Mouse (Mus musculus) hindbrain, embryonic 10.5 days (tissue): ENCODE measurements at regions not wholly inside any gene's neighbourhood (a gene's known extent, or its start where the extent isn't known, plus 50 kb on each side); places are given as distances from the start of the nearest gene placed in this dataset.

Experiments used
- DNase-seq: peaks from one replicate; pipeline ENCODE4 v3.0.0-alpha.2; 2017; ENCODE audit warnings: low spot score
- H3K27ac ChIP-seq: fragments of 300-500 bp; sonication (generic); 2 replicates; pipeline ENCODE4 v1.5.1; 2016; ENCODE audit warnings: mild to moderate bottlenecking, moderate library complexity
- H3K27me3 ChIP-seq: fragments of 300-500 bp; sonication (generic); 2 replicates; pipeline ENCODE4 v1.6.1; 2016; ENCODE audit warnings: mild to moderate bottlenecking; ENCODE audit not compliant: poor library complexity, insufficient read depth, severe bottlenecking
- H3K36me3 ChIP-seq: fragments of 300-500 bp; sonication (generic); 2 replicates; pipeline ENCODE4 v1.6.1; 2016; ENCODE audit warnings: mild to moderate bottlenecking, moderate library complexity
- H3K4me1 ChIP-seq: fragments of 300-500 bp; sonication (generic); replicated peaks from 2 replicates; pipeline ENCODE4 v1.6.1; 2016; ENCODE audit warnings: mild to moderate bottlenecking
- H3K4me3 ChIP-seq: fragments of 300-500 bp; sonication (generic); 2 replicates; pipeline ENCODE4 v1.5.1; 2016; ENCODE audit warnings: mild to moderate bottlenecking, moderate library complexity
- H3K9me3 ChIP-seq: fragments of 300-500 bp; sonication (generic); 2 replicates; pipeline ENCODE4 v1.6.1; 2016; ENCODE audit warnings: mild to moderate bottlenecking, moderate library complexity
- WGBS: fragments of 180-500 bp; shearing (Covaris S2); methylation state at CpG from one replicate; pipeline ENCODE4 v1.1.7; 2016; 5-methylcytosine and 5-hydroxymethylcytosine counted together

DNA sequence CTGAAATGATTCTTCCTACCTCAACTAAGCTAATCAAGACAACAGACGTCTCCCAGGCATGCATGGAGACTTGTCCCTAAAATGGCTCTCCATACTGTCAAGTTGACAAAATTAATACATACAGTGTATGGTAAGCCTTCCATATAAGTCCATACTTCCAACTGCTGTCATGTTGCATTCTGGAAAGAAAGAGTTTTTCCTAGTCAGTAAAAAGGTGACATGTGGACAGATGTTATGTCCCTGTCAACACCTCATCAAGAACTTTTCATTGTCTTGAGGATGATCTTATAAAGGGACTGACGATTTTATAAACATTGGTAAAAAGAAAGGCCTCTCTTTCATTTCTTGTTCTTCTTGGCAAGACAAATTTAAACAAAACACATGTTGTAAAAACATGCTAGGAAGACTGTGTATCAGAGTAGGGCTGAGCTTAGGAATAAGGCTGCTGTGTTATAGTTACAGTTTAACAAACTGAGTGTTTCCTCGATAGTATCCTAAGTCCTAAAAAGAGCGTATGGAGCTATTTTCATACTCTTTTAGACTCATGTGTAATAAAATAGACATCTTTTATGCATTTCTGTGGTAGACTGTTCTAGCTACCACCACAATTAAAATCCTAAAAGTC lies 480.7 kb upstream of the 4930452B06Rik start:
- no peaks in the 10 kb centered on the region for H3K27me3 ChIP-seq
- H3K4me3 ChIP-seq: no peak overlapping the region
- H3K4me1 ChIP-seq: no peaks in the 10 kb centered on the region
- no peak for DNase-seq
- H3K9me3 ChIP-seq: no peaks in the 10 kb centered on the region
- no peak overlapping the region for H3K27ac ChIP-seq
- H3K36me3 ChIP-seq: no peaks in the 10 kb centered on the region
- 89% methylated on average over 4 of the region's 4 CpGs for WGBS

DNA sequence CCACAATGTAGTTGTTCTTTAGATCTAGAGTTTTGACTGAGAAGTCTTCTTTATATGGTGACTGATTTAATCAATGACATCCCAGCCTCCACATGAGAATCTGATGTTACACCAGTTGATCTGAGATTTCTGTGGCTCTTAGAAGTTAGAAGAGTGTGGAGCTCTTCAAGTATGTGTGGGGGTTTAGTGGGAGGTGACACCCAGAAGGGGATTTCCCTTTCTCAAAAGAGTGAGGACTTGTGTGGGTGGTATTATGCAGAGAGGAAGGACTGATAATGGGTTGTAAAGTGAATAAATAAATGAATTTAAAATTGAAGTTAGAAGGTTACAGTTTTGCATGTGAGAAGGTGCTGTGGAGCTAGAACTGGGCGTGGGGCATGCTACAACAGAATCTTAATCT lies 439.7 kb upstream of the 4930452B06Rik start:
- DNase-seq: no peak
- Histone ChIP-seq H3K27ac (no peak overlapping the region), H3K4me3 (no peak overlapping the region), H3K27me3 (no peaks in the 10 kb centered on the region), H3K9me3 (no peaks in the 10 kb centered on the region), H3K4me1 (no peaks in the 10 kb centered on the region), H3K36me3 (no peaks in the 10 kb centered on the region)
- WGBS: 85% methylated on average over 1 of the region's 1 CpGs

DNA sequence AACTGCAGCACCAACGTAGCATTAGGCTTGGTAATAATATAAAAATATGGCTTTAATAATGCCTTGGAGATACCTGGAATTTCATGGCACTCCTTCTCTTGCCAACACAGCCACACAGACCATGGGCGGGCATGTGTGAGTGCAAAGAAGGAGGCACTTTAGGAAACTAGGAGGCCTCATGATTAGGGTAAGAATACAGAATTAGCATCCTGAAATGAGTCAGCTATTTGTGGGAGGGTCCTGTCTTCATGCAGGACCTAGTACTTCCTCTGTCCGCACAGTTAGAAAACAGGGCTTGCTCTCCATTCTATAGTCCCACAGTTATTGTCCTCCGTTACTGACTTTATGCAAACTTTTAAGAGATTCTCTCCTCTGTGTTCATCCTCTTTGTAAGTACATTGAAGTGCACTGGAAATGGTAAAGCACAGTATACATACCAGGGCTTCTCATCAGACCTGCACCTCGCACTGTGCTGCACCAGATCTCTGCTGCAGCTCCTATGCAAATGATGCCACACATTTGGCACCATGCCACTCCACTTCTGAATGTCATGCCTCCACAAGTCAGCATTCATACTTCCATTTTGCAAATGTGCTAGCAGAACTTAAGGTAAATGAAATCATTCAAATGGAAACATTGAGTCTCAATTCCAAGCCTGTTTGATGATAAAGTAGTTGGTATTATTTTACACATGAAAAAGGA lies 423.7 kb upstream of the 4930452B06Rik start:
- Histone ChIP-seq H3K4me1 (no peaks in the 10 kb centered on the region), H3K27ac (no peak overlapping the region), H3K27me3 (no peaks in the 10 kb centered on the region), H3K36me3 (no peaks in the 10 kb centered on the region), H3K9me3 (no peaks in the 10 kb centered on the region), H3K4me3 (no peak overlapping the region)
- DNase-seq: no peak
- WGBS: 83% methylated on average over 5 of the region's 5 CpGs

DNA sequence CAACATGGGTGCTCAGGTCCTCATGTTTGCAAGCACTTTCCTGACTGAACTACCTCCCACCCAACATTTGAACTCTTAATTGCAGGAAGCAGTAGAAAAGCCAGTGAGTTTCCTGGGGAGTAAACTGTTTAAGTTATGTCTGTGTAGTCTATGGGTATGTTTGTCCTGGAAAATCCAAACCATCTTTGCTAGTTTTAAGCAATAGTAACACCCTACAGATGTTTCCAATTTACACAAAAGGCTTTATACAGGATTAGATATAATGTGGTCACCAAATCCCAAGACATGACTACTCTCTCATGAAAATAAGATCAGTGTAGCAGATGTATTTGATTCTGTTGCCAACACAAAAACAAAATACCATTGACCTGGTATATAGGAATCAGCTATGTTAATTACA lies 421.1 kb upstream of the 4930452B06Rik start:
- H3K27me3 ChIP-seq: no peaks in the 10 kb centered on the region

DNA sequence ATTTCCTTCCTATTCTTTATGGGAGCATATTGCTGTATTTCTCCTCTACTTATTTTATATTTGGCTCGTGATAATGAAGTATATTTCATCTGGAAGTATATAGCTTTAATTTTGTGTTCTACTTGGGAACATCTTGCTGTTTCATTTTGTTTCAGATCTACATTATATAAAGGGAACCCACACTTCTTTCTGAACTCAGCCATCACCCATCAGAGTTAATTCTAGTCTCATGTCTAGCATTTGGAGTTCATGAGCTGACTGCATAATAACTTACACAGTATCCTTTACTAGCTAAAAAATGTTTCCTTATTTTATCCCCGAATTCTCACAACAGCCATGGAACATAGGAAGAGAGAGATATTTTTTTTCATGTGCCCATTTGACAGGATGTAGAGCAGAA lies 413.6 kb upstream of the 4930452B06Rik start:
- H3K36me3 ChIP-seq: no peaks in the 10 kb centered on the region
- WGBS: 83% methylated on average over 2 of the region's 2 CpGs
- H3K27me3 ChIP-seq: no peaks in the 10 kb centered on the region
- H3K4me3 ChIP-seq: no peak overlapping the region
- no peaks in the 10 kb centered on the region for H3K4me1 ChIP-seq
- H3K27ac ChIP-seq: no peak overlapping the region
- no peaks in the 10 kb centered on the region for H3K9me3 ChIP-seq
- DNase-seq: no peak

More for the DNA sequence above, 421.1 kb upstream of the 4930452B06Rik start:
- Histone ChIP-seq H3K36me3 (no peaks in the 10 kb centered on the region), H3K4me3 (no peak overlapping the region), H3K4me1 (no peaks in the 10 kb centered on the region), H3K27ac (no peak overlapping the region), H3K9me3 (no peaks in the 10 kb centered on the region)
- DNase-seq: no peak

DNA sequence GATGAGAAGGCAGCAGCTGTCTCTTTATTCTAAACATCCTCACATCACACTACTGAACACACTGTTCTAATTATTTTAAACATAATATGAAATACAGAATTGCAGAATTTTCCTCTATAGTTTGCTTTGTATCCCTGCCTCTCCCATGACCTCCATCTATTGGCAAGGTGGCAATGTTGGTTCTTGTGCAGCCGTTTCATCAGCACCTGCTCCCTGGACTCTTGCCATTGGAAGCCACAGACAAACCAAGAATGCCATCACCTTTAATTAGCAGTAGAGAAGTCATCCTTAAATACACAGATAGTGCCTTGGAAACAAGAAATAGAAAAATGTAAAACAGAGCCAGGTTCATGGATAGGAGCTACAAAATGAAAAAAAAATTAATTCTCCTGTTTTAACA lies 413.0 kb upstream of the 4930452B06Rik start:
- H3K27ac ChIP-seq: no peak overlapping the region
- no peaks in the 10 kb centered on the region for H3K36me3 ChIP-seq
- H3K9me3 ChIP-seq: no peaks in the 10 kb centered on the region
- no peaks in the 10 kb centered on the region for H3K4me1 ChIP-seq
- no peaks in the 10 kb centered on the region for H3K27me3 ChIP-seq
- no peak overlapping the region for H3K4me3 ChIP-seq
- WGBS: 85% methylated on average over 1 of the region's 1 CpGs
- no peak for DNase-seq

DNA sequence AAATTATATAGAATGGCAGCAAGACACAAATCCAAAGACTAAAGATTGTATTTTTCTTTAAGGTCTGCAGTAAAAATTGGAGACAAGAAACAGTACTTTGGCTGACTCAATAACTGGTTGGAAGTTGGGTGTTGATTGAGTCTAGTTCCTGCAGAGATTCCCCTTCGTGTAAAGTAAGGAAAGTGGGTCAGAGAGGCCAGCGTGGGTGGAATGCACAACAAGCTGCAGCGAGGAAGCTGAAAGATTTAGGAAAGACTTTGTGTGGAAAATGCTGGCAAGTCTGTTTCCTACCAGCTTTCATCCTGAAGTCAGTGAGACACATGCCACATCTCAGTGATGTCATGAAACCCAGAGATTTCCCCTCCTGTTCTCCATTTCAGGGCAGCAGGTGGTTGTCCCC lies 405.1 kb upstream of the 4930452B06Rik start:
- 80% methylated on average over 3 of the region's 3 CpGs for WGBS
- Histone ChIP-seq H3K27ac (no peak overlapping the region), H3K4me3 (no peak overlapping the region), H3K27me3 (no peaks in the 10 kb centered on the region), H3K4me1 (no peaks in the 10 kb centered on the region), H3K9me3 (no peaks in the 10 kb centered on the region), H3K36me3 (no peaks in the 10 kb centered on the region)
- DNase-seq: no peak

DNA sequence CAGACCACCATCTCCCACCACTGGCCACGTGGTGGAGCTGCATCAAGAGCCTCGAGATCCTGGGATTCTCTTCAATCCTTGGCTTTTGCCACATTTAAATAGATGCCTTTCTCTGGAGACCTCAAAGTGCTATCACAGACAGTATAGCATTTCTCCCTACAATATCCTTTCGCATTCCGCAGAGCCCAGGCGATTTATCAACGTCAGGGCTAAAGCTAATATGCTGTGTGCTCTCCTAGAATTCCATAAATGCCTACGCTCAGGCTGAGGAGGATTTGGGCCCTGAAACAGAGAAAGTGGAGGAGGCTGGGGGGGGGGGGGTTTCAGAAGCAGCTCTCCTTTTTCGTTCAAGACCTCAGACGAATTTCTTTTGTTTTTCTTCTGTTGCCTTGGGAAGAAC lies 394.0 kb upstream of the 4930452B06Rik start:
- 70% methylated on average over 9 of the region's 9 CpGs for WGBS
- Histone ChIP-seq H3K27me3 (no peaks in the 10 kb centered on the region), H3K4me3 (no peak overlapping the region)

DNA sequence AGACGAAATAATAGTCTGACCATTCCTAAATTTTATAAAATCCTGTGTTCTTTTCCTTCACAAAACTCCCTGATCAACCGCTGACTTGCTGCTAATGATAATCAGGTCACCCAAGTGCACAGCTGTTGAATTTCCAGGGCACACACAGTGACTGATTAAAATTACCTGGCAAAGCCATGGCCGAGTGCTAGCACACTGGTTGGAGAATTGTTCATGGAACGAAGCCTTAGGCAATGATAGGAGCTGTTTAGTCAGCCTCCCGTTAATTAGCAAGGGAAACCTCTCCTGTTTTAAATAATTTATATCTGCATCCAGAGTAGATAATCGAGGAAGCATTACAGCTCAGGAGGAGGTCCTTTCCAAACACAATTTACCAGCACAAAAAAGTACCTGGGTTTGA lies 362.8 kb upstream of the 4930452B06Rik start:
- DNase-seq: no peak
- no peaks in the 10 kb centered on the region for H3K9me3 ChIP-seq
- H3K27me3 ChIP-seq: no peaks in the 10 kb centered on the region
- H3K4me3 ChIP-seq: no peak overlapping the region
- no peaks in the 10 kb centered on the region for H3K4me1 ChIP-seq
- WGBS: 83% methylated on average over 6 of the region's 6 CpGs
- H3K36me3 ChIP-seq: no peaks in the 10 kb centered on the region
- H3K27ac ChIP-seq: no peak overlapping the region

More for the DNA sequence above, 394.0 kb upstream of the 4930452B06Rik start:
- H3K9me3 ChIP-seq: no peaks in the 10 kb centered on the region
- no peaks in the 10 kb centered on the region for H3K4me1 ChIP-seq
- H3K36me3 ChIP-seq: no peaks in the 10 kb centered on the region
- H3K27ac ChIP-seq: no peak overlapping the region
- no peak for DNase-seq

DNA sequence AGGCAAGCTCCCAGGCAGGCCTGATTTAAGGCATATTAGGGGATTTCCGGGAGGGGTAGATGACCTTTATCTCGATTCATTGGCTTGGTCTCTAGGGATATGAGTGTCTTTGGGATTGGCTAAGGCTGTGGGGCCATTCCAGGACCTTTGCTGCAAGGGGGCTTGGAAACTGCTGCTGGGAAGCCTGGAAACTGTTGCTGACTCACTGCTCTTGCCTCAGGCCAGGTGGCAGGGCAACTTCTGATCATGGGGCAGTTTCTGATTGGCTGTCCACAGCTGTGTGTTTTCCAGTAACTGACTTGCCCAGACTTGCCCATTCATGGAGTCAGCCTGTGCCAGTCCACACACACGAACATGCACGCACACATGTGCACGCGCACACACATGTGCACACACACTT lies 349.8 kb upstream of the 4930452B06Rik start:
- H3K27me3 ChIP-seq: no peaks in the 10 kb centered on the region
- H3K9me3 ChIP-seq: no peaks in the 10 kb centered on the region
- H3K4me1 ChIP-seq: no peaks in the 10 kb centered on the region
- WGBS: 91% methylated on average over 6 of the region's 6 CpGs
- no peaks in the 10 kb centered on the region for H3K36me3 ChIP-seq
- no peak for DNase-seq
- H3K27ac ChIP-seq: no peak overlapping the region
- H3K4me3 ChIP-seq: no peak overlapping the region

DNA sequence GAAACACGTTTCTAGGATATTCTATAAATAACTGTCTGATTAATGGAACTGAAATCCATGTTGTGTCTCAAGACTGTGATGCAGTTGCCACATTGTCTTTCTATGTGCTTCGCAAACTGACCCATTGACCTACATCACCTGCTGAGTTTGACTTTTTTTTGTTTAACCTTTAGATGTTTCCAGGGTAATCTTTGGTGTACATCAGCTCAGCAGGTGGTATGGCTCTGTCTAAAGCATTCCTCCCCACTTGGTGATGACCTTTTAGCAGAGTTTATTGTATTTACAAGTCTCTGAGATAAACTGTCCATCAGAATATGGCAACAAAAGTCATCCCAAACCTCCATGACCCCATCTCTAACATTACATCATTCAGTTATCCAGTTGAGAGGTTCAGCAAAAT lies 337.0 kb upstream of the 4930452B06Rik start:
- Histone ChIP-seq H3K9me3 (no peaks in the 10 kb centered on the region), H3K27me3 (no peaks in the 10 kb centered on the region), H3K27ac (no peak overlapping the region), H3K4me3 (no peak overlapping the region), H3K36me3 (no peaks in the 10 kb centered on the region), H3K4me1 (no peaks in the 10 kb centered on the region)
- DNase-seq: no peak
- WGBS: 44% methylated on average over 2 of the region's 2 CpGs

DNA sequence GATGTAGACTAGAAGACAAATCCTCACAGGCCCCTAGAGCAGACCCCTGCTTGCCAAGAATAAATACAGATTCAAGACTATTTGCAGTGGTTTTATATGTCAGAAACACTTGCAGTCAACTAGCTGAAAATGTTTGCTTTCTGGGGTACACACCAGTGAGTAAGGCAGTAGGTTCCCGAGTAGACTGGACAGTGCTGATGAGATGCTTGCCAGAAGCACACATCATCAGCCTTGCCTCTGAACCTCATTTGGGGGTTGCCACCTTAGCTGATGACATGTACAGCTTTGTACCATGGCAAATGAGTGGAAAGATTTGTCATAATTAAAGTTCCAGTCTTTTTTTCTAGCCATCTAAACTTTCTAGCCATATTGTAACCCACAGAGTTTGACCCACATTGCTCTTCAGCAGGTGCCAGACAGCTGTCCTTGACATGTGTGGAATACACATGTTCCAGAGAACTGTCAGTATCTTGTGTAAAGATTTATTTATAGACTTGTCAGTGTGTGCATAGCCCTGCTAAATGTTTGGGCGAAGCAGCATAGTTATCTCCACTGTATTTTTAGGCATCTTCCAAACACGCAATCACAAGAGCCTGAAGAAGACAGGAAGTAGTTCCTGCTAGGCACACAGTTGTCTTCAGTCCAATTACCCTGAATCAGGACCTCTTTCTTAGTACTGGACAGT lies 334.5 kb upstream of the 4930452B06Rik start:
- Histone ChIP-seq H3K4me3 (no peak overlapping the region), H3K27ac (no peak overlapping the region), H3K9me3 (no peaks in the 10 kb centered on the region), H3K36me3 (no peaks in the 10 kb centered on the region), H3K27me3 (no peaks in the 10 kb centered on the region), H3K4me1 (no peaks in the 10 kb centered on the region)
- DNase-seq: no peak
- 92% methylated on average over 3 of the region's 3 CpGs for WGBS

DNA sequence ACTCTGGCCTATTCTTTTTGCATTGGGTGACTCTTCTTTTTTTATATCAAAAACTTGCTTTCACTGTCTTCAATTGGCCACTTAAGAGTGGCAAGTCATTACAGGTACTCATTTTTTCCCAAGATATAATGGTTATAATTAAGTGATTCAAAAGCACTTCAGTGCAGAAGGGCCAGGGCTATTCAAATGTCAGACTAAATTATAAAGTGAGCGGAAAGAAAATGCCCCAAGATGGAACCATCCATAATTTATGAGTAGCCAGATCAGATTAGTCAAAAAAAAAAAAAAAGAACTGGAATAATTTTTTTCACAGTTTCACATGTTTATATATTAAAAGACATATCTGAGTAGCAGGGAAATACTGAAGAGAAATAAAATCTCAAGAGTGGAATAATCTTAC lies 333.8 kb upstream of the 4930452B06Rik start:
- no peak overlapping the region for H3K27ac ChIP-seq
- no peaks in the 10 kb centered on the region for H3K4me1 ChIP-seq
- no peaks in the 10 kb centered on the region for H3K36me3 ChIP-seq
- H3K27me3 ChIP-seq: no peaks in the 10 kb centered on the region
- no peak overlapping the region for H3K4me3 ChIP-seq
- DNase-seq: no peak
- no peaks in the 10 kb centered on the region for H3K9me3 ChIP-seq
- 74% methylated on average over 1 of the region's 1 CpGs for WGBS
